Mouse (Mus musculus): ENCODE data around the gene Khdc3. TPM values are rescaled to one million over a fixed set of nuclear protein-coding genes. Genes with fewer than 3 reads are reported as not detected.

Khdc3 gene
- polyA plus RNA-seq (2014; fragmentation: Nextera tagmentation; extraction: Ambion mirVana), result 0.21 TPM in 1 of 2 replicates, not detected in the other

DNA sequence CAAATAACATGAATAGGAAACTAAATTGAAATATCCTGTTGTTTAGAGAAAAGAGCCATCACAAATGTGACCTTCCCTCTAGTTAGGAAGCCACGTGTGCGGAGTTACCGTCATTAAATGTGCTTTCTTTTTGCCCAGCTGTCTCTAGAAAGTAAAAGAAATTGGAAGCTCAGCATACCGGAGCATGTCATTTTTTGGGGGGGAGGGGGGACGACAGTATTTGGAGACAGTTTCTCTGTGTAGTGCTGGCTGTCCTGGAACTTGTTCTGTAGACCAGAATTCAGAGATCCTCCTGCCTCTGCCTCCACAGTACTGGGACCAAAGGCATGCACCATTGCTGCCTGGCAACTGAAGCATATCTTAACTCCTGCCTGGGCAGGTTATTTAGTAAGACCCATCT is at the start of gene Khdc3:
Gene Khdc3, plus strand, starts transcription at position 301 of the 400 bp plus-strand sequence.
- H3K9ac ChIP-seq, result no peak within 1 kb of the TSS
- H3K4me3 ChIP-seq (replicated peaks; ENCODE audit: low read length), result no peak within 1 kb of the TSS
- no peaks in the 10 kb centered on the region for H3K36me3 ChIP-seq (replicated peaks; ENCODE audit: control insufficient read depth, insufficient read depth)
- WGBS, result 88% methylated on average over 5 of the region's 5 CpGs
- no peak for ATAC-seq (ENCODE audit: low FRiP score)
- H3K27me3 ChIP-seq (ENCODE audit: control insufficient read depth, insufficient read depth, low read length), result peaks cover 42% of the 10 kb centered on the region
- peaks cover 7% of the 10 kb centered on the region; the same call in 1 of the 2 replicates for H3K4me1 ChIP-seq (replicated peaks; ENCODE audit: control insufficient read depth, insufficient read depth, low read length)
- H3K4me2 ChIP-seq (replicated peaks), result no peak within 1 kb of the TSS
- DNase-seq (ENCODE audit: low spot score), result no peak
- no peaks in the 10 kb centered on the region for H3K9me3 ChIP-seq (ENCODE audit: control insufficient read depth, low read length)
- no peak within 1 kb of the TSS for H3K27ac ChIP-seq

DNA sequence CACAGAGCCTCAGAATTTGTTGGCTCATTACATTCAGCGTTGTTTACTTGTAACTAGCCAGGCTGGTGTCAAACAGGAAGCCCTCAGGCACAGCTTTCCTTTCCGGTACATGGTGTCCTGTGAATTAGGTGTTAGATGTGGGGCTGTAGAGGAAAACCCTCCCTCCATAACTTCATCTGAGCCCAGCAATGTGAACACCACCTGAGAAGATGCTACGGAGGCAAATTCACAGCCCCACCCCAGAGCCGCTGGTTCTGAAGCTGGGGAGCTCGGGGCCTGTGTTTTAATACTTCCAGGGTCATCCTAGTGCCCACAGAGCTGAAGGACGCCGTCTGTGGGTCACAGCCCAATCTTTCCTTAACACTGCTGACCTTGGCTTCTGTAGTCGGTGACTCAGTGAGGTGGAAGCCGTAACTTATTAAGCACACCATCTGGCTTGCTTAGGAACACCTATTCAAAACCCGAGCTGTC is 46.2 kb upstream of the Khdc3 start:
- DNase-seq (ENCODE audit: low spot score) (no peak), ATAC-seq (ENCODE audit: low FRiP score) (no peak)
- Histone ChIP-seq H3K27me3 (ENCODE audit: control insufficient read depth, insufficient read depth, low read length) (no peaks in the 10 kb centered on the region), H3K4me3 (replicated peaks; ENCODE audit: low read length) (no peak overlapping the region), H3K36me3 (replicated peaks; ENCODE audit: control insufficient read depth, insufficient read depth) (no peaks in the 10 kb centered on the region), H3K4me1 (replicated peaks; ENCODE audit: control insufficient read depth, insufficient read depth, low read length) (0 out of 2 replicates have a peak, but pooled peaks cover 6% of the 10 kb centered on the region), H3K9ac (no peak overlapping the region), H3K9me3 (ENCODE audit: control insufficient read depth, low read length) (no peaks in the 10 kb centered on the region), H3K27ac (no peak overlapping the region), H3K4me2 (replicated peaks) (no peak overlapping the region)
- WGBS, result 77% methylated on average over 10 of the region's 10 CpGs

DNA sequence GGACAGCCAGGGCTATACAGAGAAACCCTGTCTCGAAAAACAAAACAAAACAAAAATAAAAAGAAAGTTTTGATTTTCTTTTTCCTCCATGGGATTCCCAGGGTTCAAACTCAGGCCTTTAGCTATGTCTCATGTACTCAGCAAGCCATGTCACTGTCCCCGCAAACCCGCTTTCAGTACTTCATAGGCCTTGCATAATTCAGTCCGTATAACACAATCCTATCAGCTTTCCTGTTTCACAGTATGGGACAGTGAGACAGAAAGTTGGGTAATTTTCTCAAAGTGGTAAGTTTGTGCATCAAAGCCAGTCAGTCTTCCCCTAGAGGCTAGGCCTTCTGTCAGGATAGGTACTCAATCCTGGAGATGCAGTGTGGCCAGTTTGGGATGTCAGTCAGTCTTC is 42.4 kb upstream of the Khdc3 start:
- H3K27me3 ChIP-seq (ENCODE audit: control insufficient read depth, insufficient read depth, low read length), result no peaks in the 10 kb centered on the region
- H3K9ac ChIP-seq, result no peak overlapping the region
- no peak overlapping the region for H3K27ac ChIP-seq
- H3K4me1 ChIP-seq (replicated peaks; ENCODE audit: control insufficient read depth, insufficient read depth, low read length), result no peaks in the 10 kb centered on the region
- no peak overlapping the region for H3K4me3 ChIP-seq (replicated peaks; ENCODE audit: low read length)
- no peak overlapping the region for H3K4me2 ChIP-seq (replicated peaks)
- 83% methylated on average over 4 of the region's 4 CpGs for WGBS
- no peaks in the 10 kb centered on the region for H3K9me3 ChIP-seq (ENCODE audit: control insufficient read depth, low read length)
- H3K36me3 ChIP-seq (replicated peaks; ENCODE audit: control insufficient read depth, insufficient read depth), result no peaks in the 10 kb centered on the region
- ATAC-seq (ENCODE audit: low FRiP score) (no peak), DNase-seq (ENCODE audit: low spot score) (no peak)

GRCm38 (mm10) chr9:73063621-73064290 is 37.9 kb upstream of the Khdc3 start:
- Histone ChIP-seq H3K9ac (no peak overlapping the region), H3K4me3 (replicated peaks; ENCODE audit: low read length) (no peak overlapping the region), H3K4me1 (replicated peaks; ENCODE audit: control insufficient read depth, insufficient read depth, low read length) (peaks cover 13% of the 10 kb centered on the region), H3K27ac (no peak overlapping the region), H3K27me3 (ENCODE audit: control insufficient read depth, insufficient read depth, low read length) (no peaks in the 10 kb centered on the region), H3K36me3 (replicated peaks; ENCODE audit: control insufficient read depth, insufficient read depth) (no peaks in the 10 kb centered on the region), H3K9me3 (ENCODE audit: control insufficient read depth, low read length) (no peaks in the 10 kb centered on the region), H3K4me2 (replicated peaks) (0 out of 2 replicates have a peak overlapping the region, but pooled peaks have one; percentile 7)
- WGBS, result 33% methylated on average over 15 of the region's 15 CpGs
- no peak for ATAC-seq (ENCODE audit: low FRiP score)
- no peak for DNase-seq (ENCODE audit: low spot score)

DNA sequence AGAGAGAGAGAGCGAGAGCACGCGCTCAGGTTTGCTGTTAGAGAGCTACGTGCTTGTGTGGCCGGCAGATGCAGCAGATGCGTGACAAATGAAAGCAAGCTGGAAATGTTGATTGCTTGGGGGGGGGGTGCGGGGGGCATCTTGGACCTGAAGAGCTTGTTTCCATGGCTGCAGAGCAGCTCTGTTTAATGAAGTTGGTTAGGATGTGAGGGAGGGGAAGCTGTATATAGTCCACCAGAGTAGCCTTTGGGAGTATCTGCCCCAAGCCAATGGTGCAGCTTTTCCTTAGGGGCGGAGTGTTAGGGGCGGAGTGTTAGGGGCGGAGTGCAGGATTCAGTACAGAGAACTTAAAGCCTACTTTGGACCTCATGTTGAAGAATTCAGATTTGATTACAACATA is 34.5 kb upstream of the Khdc3 start:
- WGBS, result 16% methylated on average over 10 of the region's 10 CpGs
- H3K27me3 ChIP-seq (ENCODE audit: control insufficient read depth, insufficient read depth, low read length), result no peaks in the 10 kb centered on the region
- H3K27ac ChIP-seq, result no peak overlapping the region
- no peaks in the 10 kb centered on the region for H3K36me3 ChIP-seq (replicated peaks; ENCODE audit: control insufficient read depth, insufficient read depth)
- no peak overlapping the region for H3K9ac ChIP-seq
- no peak overlapping the region for H3K4me3 ChIP-seq (replicated peaks; ENCODE audit: low read length)
- ATAC-seq (ENCODE audit: low FRiP score), result 0 out of 2 replicates have a peak, but pooled peaks have one; percentile 21
- DNase-seq (ENCODE audit: low spot score), result no peak
- peak overlapping the region; percentile 6; the same call in 1 of the 2 replicates for H3K4me2 ChIP-seq (replicated peaks)
- H3K4me1 ChIP-seq (replicated peaks; ENCODE audit: control insufficient read depth, insufficient read depth, low read length), result peaks cover 13% of the 10 kb centered on the region
- H3K9me3 ChIP-seq (ENCODE audit: control insufficient read depth, low read length), result no peaks in the 10 kb centered on the region

GRCm38 (mm10) chr9:73068230-73068679 is 33.4 kb upstream of the Khdc3 start:
- no peaks in the 10 kb centered on the region for H3K9me3 ChIP-seq (ENCODE audit: control insufficient read depth, low read length)
- no peaks in the 10 kb centered on the region for H3K27me3 ChIP-seq (ENCODE audit: control insufficient read depth, insufficient read depth, low read length)
- no peak overlapping the region for H3K9ac ChIP-seq
- 49% methylated on average over 6 of the region's 6 CpGs for WGBS
- H3K4me3 ChIP-seq (replicated peaks; ENCODE audit: low read length), result no peak overlapping the region
- H3K36me3 ChIP-seq (replicated peaks; ENCODE audit: control insufficient read depth, insufficient read depth), result no peaks in the 10 kb centered on the region
- peaks cover 13% of the 10 kb centered on the region for H3K4me1 ChIP-seq (replicated peaks; ENCODE audit: control insufficient read depth, insufficient read depth, low read length)
- peak; percentile 59; the same call in 1 of the 2 replicates for ATAC-seq (ENCODE audit: low FRiP score)
- no peak for DNase-seq (ENCODE audit: low spot score)
- no peak overlapping the region for H3K4me2 ChIP-seq (replicated peaks)
- no peak overlapping the region for H3K27ac ChIP-seq

DNA sequence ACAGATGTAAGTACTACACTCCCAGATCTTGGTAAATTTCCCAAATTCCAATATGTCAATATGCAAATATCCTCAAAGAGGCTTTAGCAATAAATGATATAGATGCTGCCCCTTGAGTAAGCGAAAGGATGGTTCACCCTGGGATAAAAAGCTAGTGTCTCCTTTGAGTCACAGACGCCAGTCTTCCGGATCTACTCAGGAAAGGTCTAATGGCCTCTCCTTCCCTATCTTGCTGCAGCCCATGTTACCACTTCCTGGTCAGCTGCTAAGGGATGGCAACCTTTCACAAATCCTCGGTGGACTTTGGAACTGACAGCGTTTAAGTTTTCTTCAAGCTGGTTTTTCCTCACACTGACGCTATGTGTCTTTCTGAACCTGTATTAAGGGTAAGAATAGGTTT is 32.9 kb upstream of the Khdc3 start:
- ATAC-seq (ENCODE audit: low FRiP score) (no peak), DNase-seq (ENCODE audit: low spot score) (no peak)
- H3K9me3 ChIP-seq (ENCODE audit: control insufficient read depth, low read length), result no peaks in the 10 kb centered on the region
- H3K4me3 ChIP-seq (replicated peaks; ENCODE audit: low read length), result no peak overlapping the region
- H3K9ac ChIP-seq, result no peak overlapping the region
- peaks cover 13% of the 10 kb centered on the region for H3K4me1 ChIP-seq (replicated peaks; ENCODE audit: control insufficient read depth, insufficient read depth, low read length)
- no peaks in the 10 kb centered on the region for H3K36me3 ChIP-seq (replicated peaks; ENCODE audit: control insufficient read depth, insufficient read depth)
- H3K27ac ChIP-seq, result no peak overlapping the region
- no peaks in the 10 kb centered on the region for H3K27me3 ChIP-seq (ENCODE audit: control insufficient read depth, insufficient read depth, low read length)
- H3K4me2 ChIP-seq (replicated peaks), result no peak overlapping the region
- 89% methylated on average over 6 of the region's 6 CpGs for WGBS

DNA sequence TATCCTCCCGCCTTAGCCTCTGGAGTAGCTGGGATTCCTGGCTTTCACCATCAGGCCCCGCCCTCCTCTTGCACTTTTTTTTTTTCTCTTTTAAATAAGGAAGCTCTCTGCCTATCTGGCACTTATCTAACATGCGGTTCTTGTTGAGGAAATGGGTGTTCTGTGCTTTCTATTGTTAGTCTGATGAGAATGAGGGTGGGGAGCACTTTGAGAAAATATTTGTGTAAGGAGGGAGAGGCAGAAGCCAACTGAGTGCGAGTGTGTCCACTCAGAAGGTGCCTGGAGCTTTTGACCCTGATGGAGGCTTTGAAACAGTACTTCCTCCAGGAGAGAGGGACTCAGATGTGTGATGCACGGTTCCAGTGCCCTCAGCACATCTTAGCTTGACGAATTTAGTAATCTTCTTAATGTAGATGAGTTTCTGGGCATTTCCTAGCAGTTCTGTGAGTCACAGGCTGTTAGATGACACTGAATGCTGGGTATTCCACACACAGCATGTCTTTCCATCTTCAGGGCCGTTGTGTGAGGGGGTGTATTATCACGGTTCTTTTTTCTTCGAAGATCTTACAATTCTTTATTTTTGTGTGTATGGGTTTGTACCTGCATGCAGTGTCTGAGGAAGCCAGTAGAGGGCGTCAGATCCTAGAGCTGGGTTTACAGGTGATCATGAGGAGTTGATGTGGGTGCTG is 30.5 kb upstream of the Khdc3 start:
- WGBS, result 76% methylated on average over 10 of the region's 10 CpGs
- H3K9me3 ChIP-seq (ENCODE audit: control insufficient read depth, low read length), result no peaks in the 10 kb centered on the region
- ATAC-seq (ENCODE audit: low FRiP score) (no peak), DNase-seq (ENCODE audit: low spot score) (no peak)
- H3K4me3 ChIP-seq (replicated peaks; ENCODE audit: low read length), result no peak overlapping the region
- no peak overlapping the region for H3K9ac ChIP-seq
- H3K27me3 ChIP-seq (ENCODE audit: control insufficient read depth, insufficient read depth, low read length), result no peaks in the 10 kb centered on the region
- H3K4me1 ChIP-seq (replicated peaks; ENCODE audit: control insufficient read depth, insufficient read depth, low read length), result peaks cover 13% of the 10 kb centered on the region
- no peak overlapping the region for H3K27ac ChIP-seq
- H3K36me3 ChIP-seq (replicated peaks; ENCODE audit: control insufficient read depth, insufficient read depth), result no peaks in the 10 kb centered on the region
- no peak overlapping the region for H3K4me2 ChIP-seq (replicated peaks)

DNA sequence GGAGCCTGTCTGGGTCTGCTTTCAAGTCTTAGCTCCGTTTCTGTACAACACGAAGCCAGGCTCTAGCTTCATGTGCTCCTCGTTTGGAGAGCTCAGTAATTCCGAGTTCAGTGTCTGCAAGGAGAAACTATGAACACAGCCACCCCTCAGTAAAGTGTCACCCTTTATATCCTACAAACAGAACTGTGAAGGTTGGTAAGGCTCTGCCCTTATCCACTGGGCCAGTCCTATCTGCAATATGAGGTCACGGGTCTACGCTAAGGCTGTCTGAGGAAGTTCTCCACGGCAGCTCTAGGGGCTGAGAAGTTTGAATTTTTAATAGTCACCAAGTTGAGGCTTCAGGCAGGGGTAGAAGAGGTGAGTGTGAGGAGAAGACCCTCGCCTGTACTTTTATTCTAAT is 29.2 kb upstream of the Khdc3 start:
- Histone ChIP-seq H3K36me3 (replicated peaks; ENCODE audit: control insufficient read depth, insufficient read depth) (no peaks in the 10 kb centered on the region), H3K4me1 (replicated peaks; ENCODE audit: control insufficient read depth, insufficient read depth, low read length) (peaks cover 9% of the 10 kb centered on the region), H3K4me3 (replicated peaks; ENCODE audit: low read length) (no peak overlapping the region), H3K9ac (no peak overlapping the region), H3K4me2 (replicated peaks) (no peak overlapping the region), H3K27ac (no peak overlapping the region), H3K27me3 (ENCODE audit: control insufficient read depth, insufficient read depth, low read length) (no peaks in the 10 kb centered on the region), H3K9me3 (ENCODE audit: control insufficient read depth, low read length) (no peaks in the 10 kb centered on the region)
- WGBS, result 84% methylated on average over 8 of the region's 8 CpGs
- DNase-seq (ENCODE audit: low spot score) (no peak), ATAC-seq (ENCODE audit: low FRiP score) (no peak)

Measured in hindbrain, embryonic 14.5 days (tissue).